Mouse (Mus musculus): Measurements from ENCODE around the gene Hgd. TPM values are rescaled to one million over a fixed set of nuclear protein-coding genes. Genes with fewer than 3 reads are reported as not detected.

Gene Hgd
- polyA plus RNA-seq, 1 experiment from 2014 or later = 0.42 TPM

GRCm38 (mm10) chr16:37550266-37550665 is 29.7 kb upstream of the Hgd start:
- DNase-seq (ENCODE audit: low spot score) (no peak), ATAC-seq (ENCODE audit: insufficient read depth, low FRiP score, low TSS enrichment) (peak; percentile 72; the same call in 1 of the 2 replicates)
- no peak overlapping the region for H3K9ac ChIP-seq (ENCODE audit: low read length)
- H3K4me3 ChIP-seq (ENCODE audit: low read depth, low read length) = no peak overlapping the region
- H3K9me3 ChIP-seq (ENCODE audit: control insufficient read depth, low read length) = no peaks in the 10 kb centered on the region
- H3K27ac ChIP-seq (ENCODE audit: low read depth, low read length) = no peak overlapping the region; the same call in 1 of the 2 replicates
- no peaks in the 10 kb centered on the region for H3K36me3 ChIP-seq (ENCODE audit: control insufficient read depth, insufficient read depth, low read length)
- WGBS = 63% methylated on average over 3 of the region's 3 CpGs
- H3K27me3 ChIP-seq (ENCODE audit: control insufficient read depth, insufficient read depth, low read length) = no peaks in the 10 kb centered on the region
- H3K4me2 ChIP-seq (ENCODE audit: low read depth) = no peak overlapping the region
- peaks cover 3% of the 10 kb centered on the region; the same call in 1 of the 2 replicates for H3K4me1 ChIP-seq (ENCODE audit: control insufficient read depth, insufficient read depth, low read length)

DNA sequence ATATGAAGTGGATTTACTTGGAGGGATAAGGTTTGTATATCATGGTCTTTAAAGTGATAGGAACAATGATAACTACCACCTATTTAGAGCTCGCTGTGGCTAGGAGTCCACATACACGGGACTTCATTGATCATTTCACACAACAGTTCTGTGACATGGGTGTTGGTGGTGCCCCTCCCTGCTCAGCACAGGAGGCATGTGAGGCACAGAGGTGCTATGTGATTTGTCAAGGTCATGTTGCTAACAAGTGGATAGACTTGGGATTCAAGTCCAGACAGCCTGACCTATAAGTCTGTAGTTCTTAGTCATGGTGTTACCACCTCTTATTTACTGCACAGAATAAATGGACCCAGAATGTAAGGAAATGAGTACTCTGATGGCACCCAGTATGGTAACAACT is 29.0 kb upstream of the Hgd start:
- H3K4me1 ChIP-seq (ENCODE audit: control insufficient read depth, insufficient read depth, low read length) = peaks cover 3% of the 10 kb centered on the region; the same call in 1 of the 2 replicates
- 79% methylated on average over 2 of the region's 2 CpGs for WGBS
- no peaks in the 10 kb centered on the region for H3K27me3 ChIP-seq (ENCODE audit: control insufficient read depth, insufficient read depth, low read length)
- no peak overlapping the region for H3K27ac ChIP-seq (ENCODE audit: low read depth, low read length)
- no peak overlapping the region for H3K9ac ChIP-seq (ENCODE audit: low read length)
- H3K36me3 ChIP-seq (ENCODE audit: control insufficient read depth, insufficient read depth, low read length) = no peaks in the 10 kb centered on the region
- DNase-seq (ENCODE audit: low spot score) = no peak
- H3K9me3 ChIP-seq (ENCODE audit: control insufficient read depth, low read length) = no peaks in the 10 kb centered on the region
- ATAC-seq (ENCODE audit: insufficient read depth, low FRiP score, low TSS enrichment) = no peak
- H3K4me2 ChIP-seq (ENCODE audit: low read depth) = no peak overlapping the region
- H3K4me3 ChIP-seq (ENCODE audit: low read depth, low read length) = no peak overlapping the region

GRCm38 (mm10) chr16:37552824-37553223 is 27.1 kb upstream of the Hgd start:
- Histone ChIP-seq H3K27ac (ENCODE audit: low read depth, low read length) (no peak overlapping the region), H3K4me3 (ENCODE audit: low read depth, low read length) (no peak overlapping the region), H3K9ac (ENCODE audit: low read length) (no peak overlapping the region), H3K9me3 (ENCODE audit: control insufficient read depth, low read length) (no peaks in the 10 kb centered on the region), H3K4me1 (ENCODE audit: control insufficient read depth, insufficient read depth, low read length) (peaks cover 3% of the 10 kb centered on the region; the same call in 1 of the 2 replicates), H3K4me2 (ENCODE audit: low read depth) (no peak overlapping the region), H3K27me3 (ENCODE audit: control insufficient read depth, insufficient read depth, low read length) (no peaks in the 10 kb centered on the region), H3K36me3 (ENCODE audit: control insufficient read depth, insufficient read depth, low read length) (no peaks in the 10 kb centered on the region)
- 90% methylated on average over 3 of the region's 3 CpGs for WGBS
- DNase-seq (ENCODE audit: low spot score) (no peak), ATAC-seq (ENCODE audit: insufficient read depth, low FRiP score, low TSS enrichment) (no peak)

GRCm38 (mm10) chr16:37562414-37562813 is 17.5 kb upstream of the Hgd start:
- Histone ChIP-seq H3K36me3 (ENCODE audit: control insufficient read depth, insufficient read depth, low read length) (peaks cover 2% of the 10 kb centered on the region; the same call in 1 of the 2 replicates), H3K4me1 (ENCODE audit: control insufficient read depth, insufficient read depth, low read length) (no peaks in the 10 kb centered on the region), H3K9ac (ENCODE audit: low read length) (no peak overlapping the region), H3K9me3 (ENCODE audit: control insufficient read depth, low read length) (no peaks in the 10 kb centered on the region), H3K27ac (ENCODE audit: low read depth, low read length) (no peak overlapping the region), H3K4me3 (ENCODE audit: low read depth, low read length) (no peak overlapping the region), H3K4me2 (ENCODE audit: low read depth) (no peak overlapping the region), H3K27me3 (ENCODE audit: control insufficient read depth, insufficient read depth, low read length) (no peaks in the 10 kb centered on the region)
- no peak for DNase-seq (ENCODE audit: low spot score)
- no peak for ATAC-seq (ENCODE audit: insufficient read depth, low FRiP score, low TSS enrichment)
- 62% methylated on average over 6 of the region's 6 CpGs for WGBS

DNA sequence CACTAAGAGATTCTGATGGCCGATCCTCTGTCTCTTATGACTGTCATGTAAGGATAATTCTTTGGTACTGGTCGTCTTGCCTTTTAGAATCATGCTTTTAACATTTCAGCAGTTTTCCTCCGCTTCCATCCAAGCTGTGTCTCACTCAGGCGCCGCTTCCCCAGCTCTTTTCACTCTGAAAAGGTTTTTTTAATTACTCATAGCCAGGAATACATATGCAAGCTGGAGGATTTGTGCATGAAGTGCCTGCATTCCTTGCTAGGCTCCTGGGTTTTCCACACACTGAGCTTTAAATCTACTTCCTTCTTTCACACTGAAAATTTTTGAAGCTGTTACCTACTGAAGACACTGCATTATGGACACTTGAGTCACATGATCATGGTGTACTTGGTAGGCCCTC is 17.0 kb upstream of the Hgd start:
- no peak overlapping the region for H3K9ac ChIP-seq (ENCODE audit: low read length)
- no peaks in the 10 kb centered on the region for H3K9me3 ChIP-seq (ENCODE audit: control insufficient read depth, low read length)
- no peak overlapping the region for H3K4me3 ChIP-seq (ENCODE audit: low read depth, low read length)
- H3K4me2 ChIP-seq (ENCODE audit: low read depth) = no peak overlapping the region
- no peaks in the 10 kb centered on the region for H3K27me3 ChIP-seq (ENCODE audit: control insufficient read depth, insufficient read depth, low read length)
- peaks cover 2% of the 10 kb centered on the region; the same call in 1 of the 2 replicates for H3K36me3 ChIP-seq (ENCODE audit: control insufficient read depth, insufficient read depth, low read length)
- DNase-seq (ENCODE audit: low spot score) = no peak
- no peak overlapping the region for H3K27ac ChIP-seq (ENCODE audit: low read depth, low read length)
- no peaks in the 10 kb centered on the region for H3K4me1 ChIP-seq (ENCODE audit: control insufficient read depth, insufficient read depth, low read length)
- WGBS = 90% methylated on average over 5 of the region's 5 CpGs
- no peak for ATAC-seq (ENCODE audit: insufficient read depth, low FRiP score, low TSS enrichment)

GRCm38 (mm10) chr16:37565117-37565516 is 14.8 kb upstream of the Hgd start:
- no peaks in the 10 kb centered on the region for H3K27me3 ChIP-seq (ENCODE audit: control insufficient read depth, insufficient read depth, low read length)
- no peak overlapping the region for H3K4me3 ChIP-seq (ENCODE audit: low read depth, low read length)
- no peak for ATAC-seq (ENCODE audit: insufficient read depth, low FRiP score, low TSS enrichment)
- H3K36me3 ChIP-seq (ENCODE audit: control insufficient read depth, insufficient read depth, low read length) = no peaks in the 10 kb centered on the region; the same call in 1 of the 2 replicates
- no peak overlapping the region for H3K9ac ChIP-seq (ENCODE audit: low read length)
- no peak overlapping the region for H3K4me2 ChIP-seq (ENCODE audit: low read depth)
- no peaks in the 10 kb centered on the region for H3K9me3 ChIP-seq (ENCODE audit: control insufficient read depth, low read length)
- whole genome bisulfite sequencing = 89% methylated on average over 1 of the region's 1 CpGs
- H3K27ac ChIP-seq (ENCODE audit: low read depth, low read length) = no peak overlapping the region
- no peak for DNase-seq (ENCODE audit: low spot score)
- no peaks in the 10 kb centered on the region for H3K4me1 ChIP-seq (ENCODE audit: control insufficient read depth, insufficient read depth, low read length)

DNA sequence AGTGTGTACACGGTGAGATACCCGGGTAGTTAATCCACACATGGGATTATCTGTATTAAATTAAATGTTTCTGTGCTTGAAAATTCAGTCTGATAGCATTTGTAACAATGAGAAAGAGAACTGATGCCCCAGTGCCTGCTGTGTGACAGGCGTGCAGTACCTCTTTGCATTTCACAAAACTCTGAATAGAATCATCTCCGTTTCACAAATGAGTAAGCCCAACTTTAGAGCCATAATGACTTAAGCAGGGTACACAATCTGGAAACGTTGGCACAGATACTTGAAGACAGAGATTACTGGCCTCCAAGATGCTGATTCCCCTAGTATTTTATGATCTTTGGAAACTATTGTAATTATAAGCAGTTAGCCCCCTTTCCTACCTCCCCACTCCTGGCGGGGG is 13.8 kb upstream of the Hgd start:
- DNase-seq (ENCODE audit: low spot score) = no peak
- H3K9ac ChIP-seq (ENCODE audit: low read length) = no peak overlapping the region
- H3K27ac ChIP-seq (ENCODE audit: low read depth, low read length) = no peak overlapping the region
- no peaks in the 10 kb centered on the region for H3K27me3 ChIP-seq (ENCODE audit: control insufficient read depth, insufficient read depth, low read length)
- no peaks in the 10 kb centered on the region for H3K9me3 ChIP-seq (ENCODE audit: control insufficient read depth, low read length)
- 85% methylated on average over 6 of the region's 6 CpGs for WGBS
- H3K4me1 ChIP-seq (ENCODE audit: control insufficient read depth, insufficient read depth, low read length) = no peaks in the 10 kb centered on the region
- ATAC-seq (ENCODE audit: insufficient read depth, low FRiP score, low TSS enrichment) = no peak
- H3K4me3 ChIP-seq (ENCODE audit: low read depth, low read length) = no peak overlapping the region
- H3K4me2 ChIP-seq (ENCODE audit: low read depth) = no peak overlapping the region
- H3K36me3 ChIP-seq (ENCODE audit: control insufficient read depth, insufficient read depth, low read length) = no peaks in the 10 kb centered on the region; the same call in 1 of the 2 replicates

GRCm38 (mm10) chr16:37567113-37568050 is 12.6 kb upstream of the Hgd start:
- no peak for DNase-seq (ENCODE audit: low spot score)

GRCm38 (mm10) chr16:37571554-37571953 is 8.4 kb upstream of the Hgd start:
- Histone ChIP-seq H3K9me3 (ENCODE audit: control insufficient read depth, low read length) (no peaks in the 10 kb centered on the region; the same call in 1 of the 2 replicates), H3K9ac (ENCODE audit: low read length) (no peak overlapping the region), H3K4me1 (ENCODE audit: control insufficient read depth, insufficient read depth, low read length) (no peaks in the 10 kb centered on the region), H3K27ac (ENCODE audit: low read depth, low read length) (no peak overlapping the region), H3K4me3 (ENCODE audit: low read depth, low read length) (no peak overlapping the region), H3K4me2 (ENCODE audit: low read depth) (no peak overlapping the region), H3K27me3 (ENCODE audit: control insufficient read depth, insufficient read depth, low read length) (no peaks in the 10 kb centered on the region), H3K36me3 (ENCODE audit: control insufficient read depth, insufficient read depth, low read length) (no peaks in the 10 kb centered on the region; the same call in 1 of the 2 replicates)
- no peak for DNase-seq (ENCODE audit: low spot score)
- 77% methylated on average over 3 of the region's 3 CpGs for WGBS
- ATAC-seq (ENCODE audit: insufficient read depth, low FRiP score, low TSS enrichment) = no peak

More at GRCm38 (mm10) chr16:37567113-37568050, 12.6 kb upstream of the Hgd start:
- no peak overlapping the region for H3K4me3 ChIP-seq (ENCODE audit: low read depth, low read length)
- no peaks in the 10 kb centered on the region for H3K27me3 ChIP-seq (ENCODE audit: control insufficient read depth, insufficient read depth, low read length)
- no peak overlapping the region for H3K27ac ChIP-seq (ENCODE audit: low read depth, low read length)
- H3K36me3 ChIP-seq (ENCODE audit: control insufficient read depth, insufficient read depth, low read length) = no peaks in the 10 kb centered on the region; the same call in 1 of the 2 replicates
- no peak overlapping the region for H3K9ac ChIP-seq (ENCODE audit: low read length)
- no peak for ATAC-seq (ENCODE audit: insufficient read depth, low FRiP score, low TSS enrichment)
- 88% methylated on average over 12 of the region's 12 CpGs for WGBS
- H3K9me3 ChIP-seq (ENCODE audit: control insufficient read depth, low read length) = no peaks in the 10 kb centered on the region
- H3K4me2 ChIP-seq (ENCODE audit: low read depth) = no peak overlapping the region
- no peaks in the 10 kb centered on the region for H3K4me1 ChIP-seq (ENCODE audit: control insufficient read depth, insufficient read depth, low read length)

Measured in neural tube, embryonic 11.5 days (tissue).